Mouse (Mus musculus) splenic B cell, adult 2 months (primary cell): ENCODE data around the gene 1700001C19Rik.

Experiments
- DNase-seq: peaks from one replicate; pipeline ENCODE4 v3.0.0-alpha.2; 2011; ENCODE audit warnings: low read depth, low spot score
- H3K27me3 ChIP-seq: 2 replicates; pipeline ENCODE4 v1.6.1; 2012; ENCODE audit warnings: mild to moderate bottlenecking, low read length, moderate library complexity, mixed read lengths; ENCODE audit not compliant: control insufficient read depth, poor library complexity, insufficient read depth, severe bottlenecking
- H3K36me3 ChIP-seq: 2 replicates; pipeline ENCODE4 v1.6.1; 2012; ENCODE audit warnings: mild to moderate bottlenecking, low read length, moderate library complexity, mixed read lengths; ENCODE audit not compliant: control insufficient read depth, poor library complexity, insufficient read depth, severe bottlenecking

The 1700001C19Rik gene

DNA sequence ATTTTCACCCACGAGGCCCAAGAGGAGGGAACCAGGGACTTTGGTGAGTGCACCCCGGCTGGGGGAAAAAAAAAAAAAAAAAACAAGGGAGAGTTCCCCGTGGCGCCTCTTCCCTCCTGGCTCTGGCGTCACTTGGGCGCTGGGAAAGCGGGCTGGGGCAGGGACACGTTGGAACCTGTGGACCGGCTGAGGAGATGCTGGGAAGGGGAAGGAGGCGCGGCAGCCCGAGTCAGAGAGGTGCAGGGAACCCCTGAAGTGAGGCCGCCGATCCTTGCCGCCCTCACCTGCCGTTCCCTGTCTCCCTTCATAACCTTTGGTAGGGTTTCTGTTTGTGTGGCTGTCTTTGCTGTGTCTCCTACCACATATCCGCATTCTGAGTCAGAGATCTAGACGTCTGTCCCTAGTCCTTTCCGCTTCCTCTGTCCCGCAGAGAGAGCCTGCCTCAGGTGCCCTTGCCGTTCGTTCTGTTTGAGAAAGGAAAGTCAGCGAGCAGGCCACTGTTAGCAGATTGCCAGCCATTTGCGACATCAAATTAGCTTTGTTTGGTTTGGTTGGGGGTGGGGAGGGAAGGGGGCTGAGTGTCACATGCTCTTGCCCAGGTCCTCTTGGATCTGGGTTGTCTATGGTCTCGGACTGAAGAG is at the start of gene 1700001C19Rik:
1700001C19Rik (minus strand) TSS at position 470 of the 641 bp plus-strand sequence.
- DNase-seq: no peak
- no peaks in the 10 kb centered on the region for H3K27me3 ChIP-seq
- H3K36me3 ChIP-seq: no peaks in the 10 kb centered on the region

DNA sequence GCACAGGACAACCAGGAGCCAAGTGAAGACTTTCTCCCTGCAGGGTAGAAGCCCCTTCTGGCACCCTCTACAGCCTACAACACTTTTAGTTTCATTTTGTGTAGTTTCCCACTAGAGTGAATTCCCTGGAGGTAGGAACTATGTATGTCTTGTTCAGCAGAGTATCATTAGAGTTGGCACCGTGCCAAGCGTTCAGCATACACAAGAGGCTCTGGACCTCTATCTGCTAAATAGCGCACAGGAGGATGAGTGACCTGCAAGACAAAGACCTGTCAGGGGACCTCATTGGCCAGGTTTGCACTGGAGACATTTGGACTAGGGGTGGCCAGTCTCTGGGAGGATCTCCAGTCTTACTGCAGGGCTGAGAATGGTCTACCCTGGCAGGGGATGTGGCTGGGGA is 48.6 kb upstream of the 1700001C19Rik start:
- H3K36me3 ChIP-seq: peaks cover 2% of the 10 kb centered on the region; the same call in 1 of the 2 replicates
- DNase-seq: no peak
- no peaks in the 10 kb centered on the region for H3K27me3 ChIP-seq

DNA sequence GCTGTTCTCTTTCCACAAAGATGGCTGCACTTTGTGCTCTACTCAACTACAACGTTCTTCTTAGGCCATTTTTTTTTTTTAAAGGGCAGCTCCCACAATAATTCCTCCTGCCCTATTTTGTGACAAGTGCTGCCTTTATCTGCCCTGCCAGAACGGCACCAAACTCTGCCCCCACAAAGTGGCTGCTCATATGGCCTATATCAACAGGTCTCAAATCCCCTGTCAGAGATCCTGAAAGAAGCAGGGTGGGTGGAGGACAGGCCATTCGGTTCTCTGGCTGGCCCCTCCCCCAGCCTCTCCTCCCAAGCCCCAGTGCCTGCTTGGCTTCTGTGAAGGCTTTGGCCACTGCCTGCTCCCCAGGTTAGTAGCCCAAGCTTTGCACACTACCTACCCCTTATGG is 47.8 kb upstream of the 1700001C19Rik start:
- DNase-seq: no peak
- Histone ChIP-seq H3K36me3 (no peaks in the 10 kb centered on the region; the same call in 1 of the 2 replicates), H3K27me3 (no peaks in the 10 kb centered on the region)

DNA sequence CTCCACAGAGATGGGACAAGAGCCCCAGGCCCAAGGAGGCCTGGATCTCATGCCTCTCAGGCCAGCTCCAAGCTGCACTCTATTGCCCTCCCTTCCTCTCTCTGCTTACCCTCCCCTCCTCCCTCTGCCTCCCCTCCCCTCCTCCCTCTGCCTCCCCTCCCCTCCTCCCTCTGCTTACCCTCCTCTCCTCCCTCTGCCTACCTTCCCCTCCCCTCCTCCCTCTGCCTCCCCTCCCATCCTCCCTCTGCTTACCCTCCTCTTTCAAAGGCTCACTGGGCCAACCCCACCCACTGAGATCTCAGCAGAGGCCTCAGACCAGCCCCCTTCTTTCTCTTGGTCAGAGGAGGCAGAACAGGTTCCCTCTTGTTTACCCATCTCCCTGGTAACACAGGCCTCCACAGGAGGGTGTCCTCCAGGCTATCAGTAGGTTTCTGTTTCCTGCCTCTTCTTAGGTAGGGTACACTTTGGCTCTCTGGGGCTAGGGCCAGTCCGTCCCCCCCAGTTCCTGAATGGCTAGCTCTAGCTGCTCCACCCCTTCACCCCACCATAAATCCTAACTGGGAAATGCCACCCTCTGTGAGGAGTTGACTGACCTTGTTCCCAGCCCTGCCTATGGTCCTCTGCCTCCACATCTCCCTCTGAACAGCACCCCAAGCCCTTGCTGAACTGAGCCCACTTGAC is 47.2 kb upstream of the 1700001C19Rik start:
- no peaks in the 10 kb centered on the region; the same call in 1 of the 2 replicates for H3K36me3 ChIP-seq
- DNase-seq: no peak

DNA sequence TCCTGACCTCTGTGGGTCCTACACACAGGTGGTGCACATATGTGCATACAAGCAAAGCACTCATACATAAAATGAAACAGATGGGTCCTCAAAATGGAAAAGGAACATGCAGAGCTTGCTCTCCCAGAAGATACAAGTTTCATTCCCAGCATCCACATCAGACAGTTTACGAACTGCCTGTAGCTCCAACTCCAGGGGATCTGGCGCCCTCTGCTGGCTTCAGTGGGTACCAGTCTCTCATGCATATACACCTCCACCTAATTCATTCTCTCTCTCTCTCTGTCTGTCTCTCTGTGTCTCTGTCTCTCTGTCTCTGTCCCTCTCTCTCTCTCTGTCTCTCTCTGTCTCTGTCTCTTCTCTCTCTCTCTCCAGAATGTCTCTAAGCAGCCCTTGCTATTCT is 45.2 kb upstream of the 1700001C19Rik start:
- DNase-seq: peak; percentile 66
- Histone ChIP-seq H3K27me3 (no peaks in the 10 kb centered on the region), H3K36me3 (no peaks in the 10 kb centered on the region)

More for the DNA sequence above, 47.2 kb upstream of the 1700001C19Rik start:
- no peaks in the 10 kb centered on the region for H3K27me3 ChIP-seq

DNA sequence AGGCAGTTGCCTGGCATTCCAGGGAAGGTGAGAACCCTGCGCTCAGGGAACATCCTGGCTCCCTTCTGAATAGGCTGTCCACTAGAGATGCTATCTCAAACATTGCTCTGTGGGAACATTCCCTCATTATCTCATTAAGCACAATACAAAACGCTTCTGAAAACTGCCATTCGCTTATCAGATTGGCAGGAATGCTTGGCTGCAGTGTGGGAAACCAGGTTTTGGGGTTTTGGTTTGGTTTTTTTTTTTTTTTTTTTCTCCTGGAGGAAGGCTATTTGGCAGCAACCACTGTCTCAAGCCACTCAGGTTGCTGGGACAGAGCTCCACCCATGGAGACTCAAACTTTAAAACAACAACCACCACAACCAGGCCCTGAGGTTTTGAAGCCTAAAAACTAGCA is 42.7 kb upstream of the 1700001C19Rik start:
- Histone ChIP-seq H3K27me3 (no peaks in the 10 kb centered on the region), H3K36me3 (no peaks in the 10 kb centered on the region)
- DNase-seq: no peak

DNA sequence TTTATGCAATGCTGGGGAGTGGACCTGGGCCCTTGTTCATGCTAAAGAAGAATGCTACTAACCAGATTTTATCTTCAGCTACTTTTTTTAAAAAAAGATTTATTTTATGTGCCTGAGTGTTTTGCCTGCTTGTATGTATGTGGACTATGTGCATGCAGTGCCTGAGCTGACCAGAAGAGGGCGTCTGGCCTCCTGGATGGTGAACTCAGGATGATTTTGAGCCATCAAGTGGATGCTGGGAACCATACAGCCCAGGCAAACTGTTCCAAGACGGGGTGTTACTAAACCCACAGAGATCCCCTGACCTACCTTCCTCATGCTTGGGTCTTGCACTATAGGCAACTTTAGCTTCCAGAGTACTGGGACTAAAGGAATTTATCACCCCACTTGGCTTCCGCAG is 38.5 kb upstream of the 1700001C19Rik start:
- peak; percentile 46 for DNase-seq
- no peaks in the 10 kb centered on the region for H3K36me3 ChIP-seq
- no peaks in the 10 kb centered on the region for H3K27me3 ChIP-seq

DNA sequence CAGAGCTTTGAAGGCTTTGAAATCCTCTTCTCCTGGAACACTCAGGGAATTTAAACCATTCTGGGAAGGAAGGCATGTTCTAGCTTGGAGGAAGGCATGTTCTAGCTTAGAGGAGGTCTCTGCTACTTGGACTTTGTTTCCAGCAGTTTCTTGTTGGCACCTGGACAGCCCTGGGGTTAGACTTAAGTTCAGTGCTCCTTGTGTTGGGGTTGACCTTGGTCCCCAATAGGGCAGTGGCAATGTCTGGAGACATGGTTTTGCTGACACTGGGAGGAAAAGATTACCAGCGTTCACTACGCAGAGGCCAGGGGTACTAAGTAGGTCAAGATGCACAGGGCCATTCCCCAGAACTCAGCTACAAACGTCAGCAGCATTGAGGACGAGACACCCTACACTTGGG is 38.0 kb upstream of the 1700001C19Rik start:
- Histone ChIP-seq H3K36me3 (no peaks in the 10 kb centered on the region), H3K27me3 (no peaks in the 10 kb centered on the region)
- DNase-seq: no peak

DNA sequence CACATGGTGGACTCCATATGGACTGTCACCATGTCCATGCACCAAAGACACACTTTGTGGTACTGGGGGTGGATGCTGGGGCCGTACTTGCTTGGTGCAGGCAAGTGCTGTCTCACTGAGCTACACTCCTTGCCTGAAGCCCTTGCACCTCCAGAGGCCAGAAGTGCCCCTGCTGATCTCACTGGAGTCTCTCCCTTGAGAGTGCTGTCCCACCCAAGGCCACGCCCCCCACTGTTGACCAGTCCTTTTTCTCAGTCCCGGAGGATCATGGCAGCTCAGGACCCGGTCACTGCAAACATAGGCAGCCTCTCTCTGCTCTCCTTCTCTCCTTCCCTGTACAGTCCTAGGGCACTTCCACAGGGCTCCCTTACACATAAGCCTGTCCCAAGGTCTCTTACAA is 37.1 kb upstream of the 1700001C19Rik start:
- Histone ChIP-seq H3K36me3 (no peaks in the 10 kb centered on the region), H3K27me3 (no peaks in the 10 kb centered on the region)
- no peak for DNase-seq

DNA sequence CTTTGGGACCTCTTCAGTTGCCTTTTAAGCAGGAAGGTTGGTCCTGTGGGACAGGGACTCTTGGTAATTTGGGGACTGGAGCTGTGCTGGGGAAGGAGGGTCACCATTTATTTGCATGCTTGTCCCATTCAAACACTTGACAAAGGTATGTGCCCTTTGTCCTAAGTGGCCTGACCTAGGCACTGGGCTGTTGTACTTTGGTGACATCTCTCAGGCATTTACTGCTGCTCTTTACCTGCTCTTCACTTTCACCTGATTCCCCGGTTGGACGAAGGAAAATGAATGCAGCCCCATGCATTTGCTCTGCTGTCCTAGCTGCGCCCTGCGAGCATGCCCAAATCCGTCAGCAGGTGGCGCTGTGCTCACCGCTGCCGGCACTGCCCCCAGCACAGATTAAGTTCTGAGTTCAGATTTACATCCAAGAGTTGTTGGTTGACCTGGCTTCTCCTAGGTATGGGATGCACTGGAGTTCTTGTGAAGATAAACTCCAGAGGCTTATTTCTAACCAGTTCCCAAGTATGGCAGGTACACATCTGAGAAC is 36.3 kb upstream of the 1700001C19Rik start:
- DNase-seq: peak; percentile 81
- no peaks in the 10 kb centered on the region for H3K36me3 ChIP-seq
- no peaks in the 10 kb centered on the region for H3K27me3 ChIP-seq

DNA sequence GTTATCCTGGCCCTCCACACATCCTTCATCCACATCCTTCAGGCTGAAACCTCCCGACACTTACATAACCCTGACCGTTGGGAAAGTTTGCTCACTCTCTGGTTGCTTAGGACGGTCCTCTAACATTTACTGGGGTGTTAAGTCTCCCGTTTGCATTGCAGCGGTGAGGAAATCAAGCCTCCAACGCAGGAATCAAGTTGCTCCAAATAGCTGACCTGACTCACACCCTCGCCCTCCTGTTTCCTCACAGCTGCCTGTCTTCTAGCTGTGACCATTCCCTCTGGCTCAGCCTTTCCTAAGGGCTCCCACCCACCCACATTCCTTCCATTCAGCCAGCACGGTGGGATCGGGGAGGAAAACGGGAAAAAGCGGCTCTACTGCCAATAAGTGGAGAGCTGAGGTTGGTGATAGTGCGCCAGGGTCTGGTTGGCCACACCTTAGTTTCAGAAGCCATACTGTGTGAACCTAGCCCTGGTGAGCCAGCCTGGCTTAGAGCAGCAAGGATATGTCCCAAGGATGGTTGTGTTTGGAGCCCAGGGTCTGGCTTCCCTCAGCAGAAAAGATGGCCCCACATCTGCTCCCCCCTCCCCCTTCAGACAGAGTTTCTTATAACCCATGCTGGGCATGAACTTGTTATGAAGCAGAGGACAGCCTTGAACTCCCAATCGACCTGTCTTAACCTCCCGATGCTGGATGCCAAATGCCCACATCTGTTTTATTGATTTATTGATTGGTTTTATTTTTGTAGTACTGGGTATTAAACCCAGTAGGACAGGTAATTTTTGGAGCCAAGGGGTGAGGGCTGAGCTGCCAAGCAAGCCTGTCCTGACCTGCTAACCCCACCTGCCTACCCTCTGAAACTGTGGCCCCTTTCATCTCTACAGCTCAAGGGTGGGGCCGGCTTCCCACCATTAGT is 35.5 kb upstream of the 1700001C19Rik start:
- DNase-seq: no peak
- no peaks in the 10 kb centered on the region for H3K27me3 ChIP-seq
- H3K36me3 ChIP-seq: no peaks in the 10 kb centered on the region

DNA sequence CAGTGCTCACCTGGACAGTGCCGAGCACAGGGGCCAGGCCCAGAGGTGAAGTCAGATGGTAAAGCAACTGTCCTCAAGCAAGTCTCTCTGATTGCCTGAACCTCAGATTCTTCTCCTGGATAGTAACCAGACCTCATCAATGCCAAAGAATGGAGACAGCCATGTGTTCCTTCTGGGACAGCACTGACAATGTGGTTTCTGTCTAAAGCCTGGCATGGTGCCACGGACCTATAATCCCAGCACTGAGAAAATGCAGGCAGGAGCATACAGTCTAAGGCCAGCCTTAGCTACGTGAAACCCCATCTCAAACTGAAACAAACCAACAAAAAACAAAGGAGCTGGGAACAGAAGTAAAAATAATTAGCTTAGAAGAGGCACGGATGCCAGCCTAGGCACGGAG is 33.5 kb upstream of the 1700001C19Rik start:
- DNase-seq: no peak
- H3K27me3 ChIP-seq: no peaks in the 10 kb centered on the region

DNA sequence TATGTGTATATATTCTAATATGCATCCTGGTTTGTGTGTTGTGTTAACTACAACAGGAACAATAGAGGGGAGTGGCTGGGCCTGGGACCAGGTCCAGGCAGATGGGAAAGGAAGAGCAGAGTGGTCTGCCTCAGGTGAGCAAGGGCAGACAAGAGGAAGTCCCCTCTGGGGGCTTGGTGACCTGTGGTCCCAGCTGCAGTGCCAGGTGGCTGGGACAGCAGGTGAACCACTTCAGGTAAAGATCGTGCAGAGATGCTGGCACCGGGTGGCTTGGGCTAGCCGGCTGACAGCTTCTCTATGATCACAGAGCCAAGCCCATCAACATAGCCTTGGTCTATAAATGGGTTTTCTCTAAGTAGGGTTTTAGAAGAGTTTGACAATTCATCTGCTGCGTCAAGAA is 32.9 kb upstream of the 1700001C19Rik start:
- DNase-seq: no peak
- Histone ChIP-seq H3K36me3 (no peaks in the 10 kb centered on the region), H3K27me3 (no peaks in the 10 kb centered on the region)

More for the DNA sequence above, 33.5 kb upstream of the 1700001C19Rik start:
- no peaks in the 10 kb centered on the region for H3K36me3 ChIP-seq

DNA sequence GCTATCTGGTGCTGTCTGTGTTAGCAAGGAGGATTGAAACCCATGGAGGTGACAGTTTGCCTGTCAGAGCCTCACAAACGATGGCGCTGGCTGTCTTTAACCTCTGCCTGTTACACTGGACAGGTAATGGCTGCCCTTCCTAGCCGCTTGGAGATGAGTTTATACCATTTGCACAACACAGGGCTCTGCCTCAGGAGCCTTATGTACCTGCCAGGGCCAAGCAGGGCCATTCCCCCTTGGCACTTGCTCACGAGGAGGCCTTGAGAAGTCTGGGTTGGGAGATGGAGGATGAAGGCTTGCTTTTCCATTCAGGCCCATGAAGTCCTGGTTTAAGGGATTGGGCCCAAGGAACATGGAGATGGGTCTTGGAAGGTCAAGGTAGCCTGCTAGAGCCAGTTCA is 32.5 kb upstream of the 1700001C19Rik start:
- no peaks in the 10 kb centered on the region for H3K27me3 ChIP-seq
- H3K36me3 ChIP-seq: no peaks in the 10 kb centered on the region
- no peak for DNase-seq
